Mouse (Mus musculus) midbrain, embryonic 11.5 days (tissue): ENCODE measurements at regions not wholly inside any gene's neighbourhood (a gene's known extent, or its start where the extent isn't known, plus 50 kb on each side); places are given as distances from the start of the nearest gene placed in this dataset.
A peak's percentile ranks its signal among the peaks of the same experiment; 100 is the strongest.

Experiments used
- ATAC-seq: fragments of 200-750 bp; cut with Nextera tagmentation; 2 replicates; pipeline ENCODE4 v1.8.0; 2017; ENCODE audit warnings: moderate TSS enrichment, moderate library complexity; ENCODE audit not compliant: low FRiP score
- DNase-seq: peaks from one replicate; pipeline ENCODE4 v3.0.0; 2015; ENCODE audit warnings: low spot score; ENCODE audit errors: missing footprints
- H3K27ac ChIP-seq: fragments of 300-500 bp; sonication (generic); 2 replicates; pipeline ENCODE4 v1.5.1; 2014; ENCODE audit warnings: low read depth, low read length
- H3K27me3 ChIP-seq: fragments of 300-500 bp; sonication (generic); 2 replicates; pipeline ENCODE4 v1.6.1; 2014; ENCODE audit warnings: mild to moderate bottlenecking, low read length, moderate library complexity, mixed read lengths; ENCODE audit not compliant: control insufficient read depth, insufficient read depth
- H3K36me3 ChIP-seq: fragments of 300-500 bp; sonication (generic); 2 replicates; pipeline ENCODE4 v1.6.1; 2014; ENCODE audit warnings: mild to moderate bottlenecking, low read length, moderate library complexity, mixed read lengths; ENCODE audit not compliant: control insufficient read depth, insufficient read depth
- H3K4me1 ChIP-seq: fragments of 300-500 bp; sonication (generic); 2 replicates; pipeline ENCODE4 v1.6.1; 2014; ENCODE audit warnings: low read length; ENCODE audit not compliant: control insufficient read depth, insufficient read depth
- H3K4me2 ChIP-seq: fragments of 300-500 bp; sonication (generic); 2 replicates; pipeline ENCODE4 v1.6.1; 2014; ENCODE audit warnings: mild to moderate bottlenecking, moderate library complexity
- H3K4me3 ChIP-seq: fragments of 300-500 bp; sonication (generic); 2 replicates; pipeline ENCODE4 v1.5.1; 2014; ENCODE audit warnings: low read depth, low read length
- H3K9ac ChIP-seq: fragments of 300-500 bp; sonication (generic); 2 replicates; pipeline ENCODE4 v1.6.1; 2014; ENCODE audit warnings: low read length
- H3K9me3 ChIP-seq: fragments of 300-500 bp; sonication (generic); 2 replicates; pipeline ENCODE4 v1.6.1; 2016; ENCODE audit warnings: low read length; ENCODE audit not compliant: control insufficient read depth
- WGBS: fragments of 180-500 bp; shearing (Covaris S2); extraction: QIAGEN DNeasy Blood & Tissue Kit; methylation state at CpG from one replicate; pipeline ENCODE4 v1.1.7; 2014; 5-methylcytosine and 5-hydroxymethylcytosine counted together

DNA sequence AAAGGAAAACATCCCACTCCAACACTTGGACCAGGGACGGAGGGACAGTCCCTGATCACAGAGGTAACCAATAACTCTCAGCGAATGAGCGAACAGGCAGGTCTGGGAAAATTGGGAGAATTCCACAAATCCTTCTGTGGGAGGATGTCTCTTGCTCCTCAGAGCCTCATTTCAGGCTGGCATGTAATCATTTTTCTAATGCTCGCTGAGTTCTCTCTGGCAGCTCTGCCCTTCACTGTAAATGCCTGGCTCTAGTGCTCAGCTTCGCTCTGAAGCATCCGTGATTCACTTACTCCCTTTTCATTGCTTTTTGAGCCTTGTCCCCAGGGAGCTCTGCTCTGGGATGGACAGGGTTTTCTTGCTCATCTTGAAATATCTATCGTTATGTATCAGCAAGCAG lies 283.6 kb downstream of the Tle4 start:
- no peaks in the 10 kb centered on the region for H3K9me3 ChIP-seq
- ATAC-seq, result no peak
- DNase-seq, result no peak
- H3K4me2 ChIP-seq, result no peak overlapping the region
- no peaks in the 10 kb centered on the region for H3K36me3 ChIP-seq
- H3K27ac ChIP-seq, result no peak overlapping the region
- H3K4me3 ChIP-seq, result no peak overlapping the region
- no peaks in the 10 kb centered on the region for H3K27me3 ChIP-seq
- 72% methylated on average over 7 of the region's 7 CpGs for WGBS
- H3K4me1 ChIP-seq, result no peaks in the 10 kb centered on the region
- no peak overlapping the region for H3K9ac ChIP-seq

DNA sequence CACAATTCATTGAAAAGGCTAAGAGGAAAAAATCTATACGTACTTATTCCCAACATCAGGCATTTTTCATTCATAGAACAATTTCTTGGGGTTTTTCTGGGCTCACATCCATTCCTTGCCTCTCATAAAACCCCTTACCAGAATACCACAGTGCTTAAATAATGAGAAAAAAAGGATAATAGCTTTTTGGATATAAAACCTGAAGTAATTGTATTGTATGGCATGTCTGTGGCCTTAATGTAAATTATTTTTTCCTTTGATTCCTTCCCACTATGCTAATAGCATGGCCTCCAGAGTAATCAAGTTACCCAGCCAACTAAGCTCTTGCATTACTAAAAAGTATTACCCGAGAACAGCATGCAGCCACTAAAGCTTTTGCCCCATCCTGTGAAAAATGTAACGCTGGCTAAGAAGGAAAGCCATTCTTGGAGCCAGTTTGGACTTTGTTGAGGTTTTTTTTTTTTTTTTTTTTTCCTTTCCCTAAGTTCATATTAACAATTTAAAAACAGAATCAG lies 278.1 kb downstream of the Tle4 start:
- DNase-seq, result no peak
- Histone ChIP-seq H3K27me3 (peaks cover 3% of the 10 kb centered on the region; the same call in 1 of the 2 replicates), H3K36me3 (no peaks in the 10 kb centered on the region), H3K4me3 (no peak overlapping the region), H3K4me1 (peaks cover 3% of the 10 kb centered on the region), H3K9me3 (no peaks in the 10 kb centered on the region), H3K27ac (no peak overlapping the region), H3K4me2 (no peak overlapping the region), H3K9ac (no peak overlapping the region)
- 50% methylated on average over 3 of the region's 3 CpGs for WGBS
- ATAC-seq, result no peak

DNA sequence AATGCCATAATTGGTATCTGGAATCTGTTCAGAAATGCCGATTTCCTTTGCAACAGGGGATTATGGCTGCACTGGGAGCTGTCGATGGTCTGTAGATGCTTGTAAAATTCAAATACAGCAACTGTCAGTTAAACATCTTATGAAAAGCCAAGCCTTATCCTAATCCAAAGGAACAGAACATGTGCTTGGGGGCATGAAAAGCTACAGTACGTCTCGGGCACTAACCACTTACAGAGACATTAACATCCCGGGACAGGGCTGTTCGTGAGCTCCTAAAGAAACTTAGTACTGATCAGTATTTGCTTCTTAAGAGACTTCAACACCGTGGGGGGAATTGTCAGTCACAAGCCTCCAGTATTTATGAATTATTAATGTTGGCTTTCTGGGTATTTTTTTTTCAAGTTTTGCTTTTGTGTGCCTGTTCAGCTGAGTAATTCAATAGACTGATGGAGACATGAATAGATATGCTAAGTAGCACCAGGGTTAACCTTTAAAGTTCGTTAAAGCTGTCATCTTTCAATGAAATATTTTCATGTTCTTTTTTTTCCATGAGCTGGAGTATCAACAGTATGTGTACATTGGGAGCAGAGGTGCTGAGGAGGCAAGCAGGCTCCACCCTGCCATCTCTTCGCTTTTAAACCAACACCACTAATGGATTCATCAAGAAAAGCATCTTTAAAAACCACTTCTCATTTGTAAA lies 272.3 kb downstream of the Tle4 start:
- WGBS, result 46% methylated on average over 9 of the region's 9 CpGs
- Histone ChIP-seq H3K27me3 (peaks cover 3% of the 10 kb centered on the region; the same call in 1 of the 2 replicates), H3K9me3 (no peaks in the 10 kb centered on the region), H3K4me2 (no peak overlapping the region), H3K9ac (no peak overlapping the region), H3K4me3 (no peak overlapping the region), H3K36me3 (no peaks in the 10 kb centered on the region), H3K4me1 (peaks cover 11% of the 10 kb centered on the region), H3K27ac (no peak overlapping the region)
- peak; percentile 78 for ATAC-seq
- DNase-seq, result no peak

DNA sequence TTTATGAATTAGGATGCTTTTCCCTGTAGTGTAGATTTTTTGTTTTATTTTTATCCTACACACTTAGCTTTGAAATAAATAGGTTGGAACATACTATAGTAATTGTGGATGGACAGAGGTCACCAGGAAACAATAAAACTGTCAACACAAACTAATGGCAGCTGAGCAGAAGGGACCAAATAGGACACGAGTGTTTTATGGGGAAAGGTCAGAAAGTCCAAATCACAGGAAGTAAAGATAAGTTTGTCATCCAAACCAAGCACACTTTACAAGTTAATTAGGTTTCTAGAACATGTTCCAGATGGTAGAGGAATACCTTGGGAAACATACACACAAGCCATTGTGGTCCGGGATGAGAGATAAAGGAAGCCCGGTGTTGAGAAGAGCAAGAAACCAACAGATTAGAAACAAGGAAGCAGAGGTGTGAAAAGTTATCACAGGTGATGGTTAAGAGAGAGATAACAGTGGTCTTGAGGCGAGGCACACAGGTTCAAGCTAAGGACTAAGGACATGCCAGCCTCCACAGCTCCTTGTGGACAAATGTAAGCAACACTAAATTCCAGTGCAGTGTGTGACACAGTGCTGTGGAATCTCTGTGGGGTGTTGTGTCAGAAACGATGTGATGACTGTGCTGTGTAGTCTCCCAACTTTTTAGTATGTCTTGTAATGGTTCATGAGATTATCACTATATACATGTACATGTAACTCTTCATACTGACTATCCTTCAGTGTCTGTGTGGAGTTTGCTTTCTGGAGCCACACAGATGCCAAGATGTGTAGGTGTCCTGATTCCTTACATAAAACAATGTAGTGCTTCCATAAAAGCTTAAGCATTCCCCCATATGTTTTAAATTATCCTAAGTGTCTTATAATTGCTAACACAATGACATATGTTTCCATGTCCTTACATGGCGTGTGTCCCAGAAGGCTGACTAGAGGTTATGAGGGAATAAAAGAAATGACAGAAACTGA lies 264.5 kb downstream of the Tle4 start:
- no peak overlapping the region for H3K9ac ChIP-seq
- no peaks in the 10 kb centered on the region for H3K4me1 ChIP-seq
- 79% methylated on average over 6 of the region's 6 CpGs for WGBS
- H3K27ac ChIP-seq, result no peak overlapping the region
- no peaks in the 10 kb centered on the region for H3K27me3 ChIP-seq
- H3K4me3 ChIP-seq, result no peak overlapping the region
- H3K9me3 ChIP-seq, result no peaks in the 10 kb centered on the region
- no peak overlapping the region for H3K4me2 ChIP-seq
- DNase-seq (no peak), ATAC-seq (no peak)
- no peaks in the 10 kb centered on the region for H3K36me3 ChIP-seq

DNA sequence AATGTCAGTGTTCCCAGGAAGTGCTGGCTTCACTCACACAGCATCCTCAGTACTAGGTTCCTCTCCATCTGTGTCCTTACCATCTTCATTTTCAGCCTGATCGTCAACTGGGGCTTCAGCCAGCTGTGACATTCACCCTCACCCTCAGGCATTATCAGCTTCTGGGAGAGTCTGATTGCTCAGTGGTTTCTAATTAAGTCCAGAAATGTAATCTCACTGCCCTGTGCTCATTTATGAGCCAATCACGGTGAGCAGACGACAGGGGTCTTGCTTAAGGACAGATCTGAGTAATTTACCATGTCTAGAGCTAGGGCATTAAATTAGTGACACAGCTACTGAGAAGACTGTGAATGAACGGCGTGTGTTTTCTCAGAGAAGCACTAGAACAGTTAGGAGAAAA lies 260.8 kb downstream of the Tle4 start:
- DNase-seq, result no peak
- no peaks in the 10 kb centered on the region for H3K36me3 ChIP-seq
- WGBS, result 60% methylated on average over 5 of the region's 5 CpGs
- no peak overlapping the region for H3K9ac ChIP-seq
- ATAC-seq, result peak; percentile 55; the same call in 1 of the 2 replicates
- H3K4me1 ChIP-seq, result no peaks in the 10 kb centered on the region
- no peaks in the 10 kb centered on the region for H3K27me3 ChIP-seq
- no peak overlapping the region for H3K27ac ChIP-seq
- H3K4me3 ChIP-seq, result no peak overlapping the region
- H3K4me2 ChIP-seq, result no peak overlapping the region
- H3K9me3 ChIP-seq, result no peaks in the 10 kb centered on the region

DNA sequence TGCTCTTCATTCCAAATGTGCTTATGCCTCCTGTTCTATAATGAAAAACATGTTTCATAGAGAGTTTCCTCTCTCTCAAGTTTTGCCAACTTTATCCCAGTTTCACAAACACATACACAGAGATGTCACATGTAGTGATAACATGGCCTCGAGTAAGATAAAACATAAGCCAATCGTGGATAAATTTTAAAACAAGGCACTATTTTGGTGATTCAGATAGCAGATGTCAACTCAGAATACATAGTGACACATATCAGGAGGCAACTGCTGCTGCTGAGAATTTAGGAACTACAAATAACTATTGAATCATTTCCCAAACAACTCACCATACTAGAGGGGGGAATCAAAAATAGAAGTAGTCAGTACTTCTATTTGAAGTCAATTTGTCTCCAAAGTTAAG lies 257.1 kb downstream of the Tle4 start:
- Histone ChIP-seq H3K27ac (no peak overlapping the region), H3K4me3 (no peak overlapping the region), H3K4me2 (no peak overlapping the region), H3K4me1 (no peaks in the 10 kb centered on the region), H3K9me3 (no peaks in the 10 kb centered on the region), H3K36me3 (no peaks in the 10 kb centered on the region), H3K27me3 (no peaks in the 10 kb centered on the region), H3K9ac (no peak overlapping the region)
- ATAC-seq (no peak), DNase-seq (no peak)
- 84% methylated on average over 2 of the region's 2 CpGs for WGBS

DNA sequence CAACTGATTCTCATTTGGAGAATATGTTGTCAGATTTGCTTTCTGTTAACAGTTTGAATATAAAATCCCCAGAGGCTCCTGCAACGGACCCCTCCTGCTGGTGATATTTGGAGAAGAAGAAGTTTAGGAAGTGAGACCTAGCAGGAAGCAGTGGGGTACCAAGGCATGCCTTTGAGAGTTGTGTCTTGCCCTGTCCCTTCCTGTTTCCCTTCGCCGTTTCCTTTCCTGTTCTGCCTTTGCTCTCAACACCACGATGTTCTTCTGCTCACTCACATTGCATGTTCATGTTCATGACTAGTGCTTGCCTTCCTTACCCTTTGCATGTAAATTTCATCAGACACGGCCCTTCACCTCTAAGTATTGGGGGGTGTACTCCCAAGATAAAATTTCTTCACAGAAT lies 254.0 kb downstream of the Tle4 start:
- H3K27me3 ChIP-seq, result peaks cover 2% of the 10 kb centered on the region; the same call in 1 of the 2 replicates
- H3K9ac ChIP-seq, result no peak overlapping the region
- H3K9me3 ChIP-seq, result no peaks in the 10 kb centered on the region
- no peak overlapping the region for H3K4me3 ChIP-seq
- H3K27ac ChIP-seq, result no peak overlapping the region
- H3K4me1 ChIP-seq, result peaks cover 6% of the 10 kb centered on the region
- no peak for ATAC-seq
- 80% methylated on average over 5 of the region's 5 CpGs for WGBS
- DNase-seq, result no peak
- no peaks in the 10 kb centered on the region for H3K36me3 ChIP-seq
- H3K4me2 ChIP-seq, result no peak overlapping the region

DNA sequence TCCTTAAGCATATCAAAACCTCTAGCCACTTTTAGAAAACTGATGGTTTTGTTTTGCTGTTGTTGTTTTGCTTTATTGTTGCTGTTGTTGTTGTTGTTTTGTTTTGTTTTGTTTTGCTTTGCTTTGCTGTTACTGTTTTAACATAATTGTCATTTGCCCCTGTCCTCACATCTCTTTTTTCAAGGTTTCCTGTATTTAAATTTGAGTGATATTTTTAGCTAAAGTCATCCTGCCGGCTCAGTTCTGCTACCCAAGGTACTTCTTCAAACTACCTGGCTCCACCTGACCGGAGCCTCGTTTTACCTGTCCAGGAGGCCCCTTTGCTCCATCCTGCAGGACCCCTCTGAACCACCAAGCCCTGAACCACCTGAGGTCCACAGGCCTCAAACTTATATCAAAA lies 253.4 kb downstream of the Tle4 start:
- no peak overlapping the region for H3K27ac ChIP-seq
- no peaks in the 10 kb centered on the region for H3K36me3 ChIP-seq
- no peak overlapping the region for H3K4me3 ChIP-seq
- no peaks in the 10 kb centered on the region for H3K9me3 ChIP-seq
- H3K27me3 ChIP-seq, result peaks cover 2% of the 10 kb centered on the region; the same call in 1 of the 2 replicates
- H3K9ac ChIP-seq, result no peak overlapping the region
- WGBS, result 83% methylated on average over 3 of the region's 3 CpGs
- ATAC-seq (no peak), DNase-seq (no peak)
- H3K4me2 ChIP-seq, result no peak overlapping the region
- peaks cover 8% of the 10 kb centered on the region for H3K4me1 ChIP-seq

DNA sequence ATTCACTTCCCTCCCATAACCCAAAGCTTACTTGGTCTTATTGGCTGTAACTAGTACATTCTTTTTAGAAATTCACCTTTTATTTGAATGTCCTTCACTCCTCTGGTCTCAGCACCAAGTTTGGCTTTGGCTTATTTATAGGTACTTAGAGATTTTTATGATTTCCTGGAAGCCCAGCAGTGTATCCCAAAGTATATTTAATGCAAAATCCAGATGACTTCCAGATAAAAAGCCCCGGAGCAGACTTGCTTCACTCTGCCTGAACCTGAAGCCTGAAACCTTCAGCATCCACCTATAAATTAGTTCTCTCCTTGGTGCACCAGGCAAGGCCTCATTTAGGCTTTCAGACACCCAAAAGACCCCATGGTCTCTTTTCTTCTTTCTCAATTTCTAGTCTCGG lies 250.8 kb downstream of the Tle4 start:
- DNase-seq, result no peak
- Histone ChIP-seq H3K27me3 (peaks cover 2% of the 10 kb centered on the region; the same call in 1 of the 2 replicates), H3K36me3 (no peaks in the 10 kb centered on the region), H3K4me3 (no peak overlapping the region), H3K27ac (no peak overlapping the region), H3K4me2 (no peak overlapping the region), H3K9ac (no peak overlapping the region), H3K4me1 (peaks cover 8% of the 10 kb centered on the region), H3K9me3 (no peaks in the 10 kb centered on the region)
- ATAC-seq, result no peak
- 51% methylated on average over 2 of the region's 2 CpGs for WGBS
